Mouse (Mus musculus) heart, adult 2 months (tissue): ENCODE measurements at regions not wholly inside any gene's neighbourhood (a gene's known extent, or its start where the extent isn't known, plus 50 kb on each side); places are given as distances from the start of the nearest gene placed in this dataset.
A peak's percentile ranks its signal among the peaks of the same experiment; 100 is the strongest.

ENCODE experiments used
- DNase-seq, 2 experiments: peaks; one replicate each; pipeline ENCODE4 v3.0.0; 2021
- H3K27ac ChIP-seq: fragments of 200-600 bp; 2 replicates; pipeline ENCODE4 v1.8.1; 2022
- H3K27me3 ChIP-seq: fragments of 200-500 bp; 2 replicates; pipeline ENCODE4 v1.6.1; 2012; ENCODE audit warnings: mild to moderate bottlenecking, low read length, inconsistent platforms, mixed read lengths; ENCODE audit not compliant: control insufficient read depth, insufficient read depth
- H3K36me3 ChIP-seq: fragments of 200-500 bp; 2 replicates; pipeline ENCODE4 v1.6.1; 2012; ENCODE audit warnings: low read length, inconsistent platforms; ENCODE audit not compliant: control insufficient read depth, insufficient read depth
- H3K4me1 ChIP-seq: fragments of 200-500 bp; 2 replicates; pipeline ENCODE4 v1.6.1; 2011; ENCODE audit warnings: low read length; ENCODE audit not compliant: control insufficient read depth, insufficient read depth
- H3K4me3 ChIP-seq: fragments of 200-600 bp; 2 replicates; pipeline ENCODE4 v1.8.1; 2022
- H3K79me2 ChIP-seq: fragments of 200-500 bp; replicated peaks from 2 replicates; pipeline ENCODE4 v1.6.1; 2012; ENCODE audit warnings: mild to moderate bottlenecking, inconsistent platforms, low read length, moderate library complexity, mixed read lengths; ENCODE audit not compliant: control insufficient read depth, insufficient read depth
- H3K9ac ChIP-seq: fragments of 200-500 bp; 2 replicates; pipeline ENCODE4 v1.6.1; 2012; ENCODE audit warnings: low read depth, mild to moderate bottlenecking, control low read depth, inconsistent platforms, low read length, mixed read lengths
- CTCF ChIP-seq: fragments of 200-600 bp; IDR thresholded peaks from 2 replicates; pipeline ENCODE4 v1.8.1; 2022; ENCODE audit warnings: antibody characterized with exemption, mild to moderate bottlenecking, moderate library complexity
- EP300 ChIP-seq: fragments of 200-500 bp; IDR thresholded peaks from 2 replicates; pipeline ENCODE4 v1.6.1; 2011; ENCODE audit warnings: low read depth, low read length, control low read depth; ENCODE audit not compliant: insufficient read depth
- POLR2A ChIP-seq: fragments of 200-500 bp; IDR thresholded peaks from 2 replicates; pipeline ENCODE4 v1.6.1; 2011; ENCODE audit warnings: mild to moderate bottlenecking, low read depth, low read length, control low read depth; ENCODE audit not compliant: insufficient read depth
- WGBS: fragments of 180-500 bp; shearing (Covaris S2); methylation state at CpG from one replicate; pipeline ENCODE4 v1.1.7; 2018; 5-methylcytosine and 5-hydroxymethylcytosine counted together
- intact Hi-C: fragments of 180-260 bp; cut with DNase I; formaldehyde crosslinking; loops from one replicate; pipeline ENCODE4 v1.15.1; 2025

GRCm38 (mm10) chr13:101464928-101465747 is 302.9 kb downstream of the Pik3r1 start:
- Histone ChIP-seq H3K9ac (no peak overlapping the region), H3K27me3 (no peaks in the 10 kb centered on the region), H3K4me1 (no peaks in the 10 kb centered on the region), H3K27ac (no peak overlapping the region), H3K4me3 (no peak overlapping the region), H3K36me3 (no peaks in the 10 kb centered on the region), H3K79me2 (no peaks in the 10 kb centered on the region)
- intact Hi-C loops, result no loop called here
- DNase-seq, result no peak
- no peak for TF ChIP-seq CTCF
- no peak for TF ChIP-seq POLR2A
- TF ChIP-seq EP300, result no peak
- WGBS, result 78% methylated on average over 7 of the region's 7 CpGs

DNA sequence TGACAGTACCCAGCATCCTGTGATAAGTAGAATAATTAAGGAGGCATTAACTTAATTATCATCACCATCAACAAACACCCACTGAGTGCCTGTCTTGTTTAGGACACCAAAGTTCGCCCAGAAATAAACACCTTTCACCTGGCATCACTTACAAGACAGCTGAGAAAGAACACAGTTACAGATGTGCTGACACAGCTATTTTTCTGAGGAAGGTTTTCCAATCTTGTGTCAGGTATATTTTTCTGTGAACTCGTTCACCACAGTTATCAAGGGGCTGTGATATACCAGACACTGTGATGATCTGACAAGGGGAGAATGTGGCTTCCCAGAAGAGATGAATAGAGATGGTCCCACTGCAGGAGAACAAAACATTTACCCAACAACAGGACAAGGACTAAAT is 311.1 kb downstream of the Pik3r1 start:
- H3K27me3 ChIP-seq, result no peaks in the 10 kb centered on the region
- TF ChIP-seq EP300, result no peak
- TF ChIP-seq POLR2A, result no peak
- TF ChIP-seq CTCF, result no peak
- H3K4me1 ChIP-seq, result no peaks in the 10 kb centered on the region
- intact Hi-C loops, result no loop called here
- WGBS, result 67% methylated on average over 2 of the region's 2 CpGs
- no peaks in the 10 kb centered on the region for H3K36me3 ChIP-seq
- H3K79me2 ChIP-seq, result no peaks in the 10 kb centered on the region
- H3K9ac ChIP-seq, result no peak overlapping the region
- no peak overlapping the region for H3K27ac ChIP-seq
- H3K4me3 ChIP-seq, result no peak overlapping the region
- no peak for DNase-seq

DNA sequence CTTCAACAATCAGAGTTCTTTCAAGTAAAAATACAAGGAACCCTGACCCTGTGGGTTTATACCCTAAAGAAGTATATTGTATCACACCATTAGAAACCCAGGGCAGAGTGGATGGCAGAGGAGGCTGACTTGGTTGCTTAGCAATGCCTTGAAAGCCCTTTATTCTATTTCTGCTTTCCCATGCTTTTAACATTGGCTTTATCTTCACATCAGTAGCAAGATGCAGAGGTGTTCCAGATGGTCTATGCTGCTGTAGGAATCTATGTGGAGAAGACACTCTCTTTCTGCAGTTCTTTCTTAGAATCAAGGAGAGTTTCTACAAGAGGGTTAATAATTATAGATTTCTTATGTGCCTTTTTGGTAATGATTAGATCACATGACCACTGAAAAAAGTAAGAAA is 313.7 kb downstream of the Pik3r1 start:
- DNase-seq, result no peak
- H3K36me3 ChIP-seq, result no peaks in the 10 kb centered on the region
- H3K27me3 ChIP-seq, result no peaks in the 10 kb centered on the region
- H3K4me1 ChIP-seq, result no peaks in the 10 kb centered on the region
- no peaks in the 10 kb centered on the region for H3K79me2 ChIP-seq
- TF ChIP-seq POLR2A (no peak), EP300 (no peak), CTCF (no peak)
- no peak overlapping the region for H3K4me3 ChIP-seq
- H3K27ac ChIP-seq, result no peak overlapping the region
- H3K9ac ChIP-seq, result no peak overlapping the region
- intact Hi-C loops, result no loop called here

DNA sequence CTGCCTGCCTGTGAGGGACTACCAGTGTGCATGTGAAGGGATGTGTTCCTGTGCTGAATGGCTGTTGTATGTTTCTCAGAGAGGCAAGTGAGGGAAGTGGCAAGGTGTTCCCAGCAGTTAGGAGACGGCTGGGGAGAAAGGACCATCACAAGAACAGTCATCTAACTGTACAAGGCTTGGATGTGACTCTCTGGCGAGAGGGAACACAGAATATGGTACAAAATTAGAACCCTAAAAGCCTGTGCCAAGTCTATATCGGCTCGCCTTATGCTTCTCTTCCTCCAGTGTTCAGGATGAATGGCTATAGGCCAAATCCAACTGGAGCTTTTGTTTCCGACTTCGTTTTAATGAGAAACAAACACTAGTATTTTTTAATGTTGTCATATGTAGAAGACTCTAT is 317.5 kb downstream of the Pik3r1 start:
- intact Hi-C loops, result no loop called here
- Histone ChIP-seq H3K4me1 (no peaks in the 10 kb centered on the region), H3K4me3 (no peak overlapping the region), H3K36me3 (no peaks in the 10 kb centered on the region), H3K79me2 (no peaks in the 10 kb centered on the region), H3K9ac (no peak overlapping the region), H3K27ac (no peak overlapping the region), H3K27me3 (no peaks in the 10 kb centered on the region)
- 44% methylated on average over 6 of the region's 6 CpGs for WGBS
- TF ChIP-seq EP300, result no peak
- TF ChIP-seq CTCF, result no peak
- TF ChIP-seq POLR2A, result no peak
- no peak for DNase-seq

GRCm38 (mm10) chr13:101439517-101439916 is 328.5 kb downstream of the Pik3r1 start:
- no peak for DNase-seq
- WGBS, result 77% methylated on average over 3 of the region's 3 CpGs
- Histone ChIP-seq H3K36me3 (no peaks in the 10 kb centered on the region), H3K27me3 (no peaks in the 10 kb centered on the region), H3K27ac (no peak overlapping the region), H3K4me1 (no peaks in the 10 kb centered on the region), H3K4me3 (no peak overlapping the region), H3K79me2 (no peaks in the 10 kb centered on the region), H3K9ac (no peak overlapping the region)
- TF ChIP-seq POLR2A (no peak), CTCF (no peak), EP300 (no peak)
- intact Hi-C loops, result no loop called here

DNA sequence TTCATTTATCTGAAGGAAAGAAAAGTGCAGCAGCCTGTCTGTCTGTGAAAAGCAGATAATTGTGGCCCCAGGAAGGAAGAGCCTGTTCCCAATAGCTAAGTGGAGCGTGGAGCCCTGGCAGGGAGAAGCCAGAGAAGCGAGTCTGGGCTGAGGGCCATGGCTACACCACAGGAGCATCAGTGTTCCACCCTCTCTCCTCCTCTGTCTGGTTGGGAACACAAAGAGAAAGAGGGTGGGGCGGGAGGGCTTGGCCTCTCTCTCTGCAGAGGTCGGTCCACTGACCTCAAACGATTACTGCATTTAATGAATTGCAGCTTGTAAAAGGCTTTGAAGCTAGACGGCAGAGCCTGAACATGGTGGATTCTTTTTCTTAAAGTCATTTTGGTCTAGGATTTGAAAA is 329.0 kb downstream of the Pik3r1 start:
- intact Hi-C loops, result no loop called here
- Histone ChIP-seq H3K9ac (no peak overlapping the region), H3K79me2 (no peaks in the 10 kb centered on the region), H3K27me3 (no peaks in the 10 kb centered on the region), H3K36me3 (no peaks in the 10 kb centered on the region), H3K4me1 (no peaks in the 10 kb centered on the region), H3K27ac (no peak overlapping the region), H3K4me3 (no peak overlapping the region)
- DNase-seq, result peak in 1 of 2 experiments; percentile 14
- WGBS, result 52% methylated on average over 6 of the region's 6 CpGs
- TF ChIP-seq POLR2A, result no peak
- TF ChIP-seq CTCF, result no peak
- no peak for TF ChIP-seq EP300
